Mouse (Mus musculus) G1E (cell line): ENCODE measurements at regions not wholly inside any gene's neighbourhood (a gene's known extent, or its start where the extent isn't known, plus 50 kb on each side); places are given as distances from the start of the nearest gene placed in this dataset.

Experiments used
- CTCF ChIP-seq: IDR thresholded peaks from 2 replicates; pipeline ENCODE4 v1.5.1; 2012; ENCODE audit warnings: low read depth, low read length, inconsistent platforms, mixed read lengths
- GATA1 ChIP-seq: IDR thresholded peaks from 2 replicates; pipeline ENCODE4 v1.6.1; 2012; ENCODE audit warnings: borderline replicate concordance, low read length, inconsistent platforms, mixed read lengths
- GATA2 ChIP-seq: IDR thresholded peaks from 2 replicates; pipeline ENCODE4 v1.6.1; 2012; ENCODE audit warnings: low read depth, low read length, inconsistent platforms, borderline replicate concordance

DNA sequence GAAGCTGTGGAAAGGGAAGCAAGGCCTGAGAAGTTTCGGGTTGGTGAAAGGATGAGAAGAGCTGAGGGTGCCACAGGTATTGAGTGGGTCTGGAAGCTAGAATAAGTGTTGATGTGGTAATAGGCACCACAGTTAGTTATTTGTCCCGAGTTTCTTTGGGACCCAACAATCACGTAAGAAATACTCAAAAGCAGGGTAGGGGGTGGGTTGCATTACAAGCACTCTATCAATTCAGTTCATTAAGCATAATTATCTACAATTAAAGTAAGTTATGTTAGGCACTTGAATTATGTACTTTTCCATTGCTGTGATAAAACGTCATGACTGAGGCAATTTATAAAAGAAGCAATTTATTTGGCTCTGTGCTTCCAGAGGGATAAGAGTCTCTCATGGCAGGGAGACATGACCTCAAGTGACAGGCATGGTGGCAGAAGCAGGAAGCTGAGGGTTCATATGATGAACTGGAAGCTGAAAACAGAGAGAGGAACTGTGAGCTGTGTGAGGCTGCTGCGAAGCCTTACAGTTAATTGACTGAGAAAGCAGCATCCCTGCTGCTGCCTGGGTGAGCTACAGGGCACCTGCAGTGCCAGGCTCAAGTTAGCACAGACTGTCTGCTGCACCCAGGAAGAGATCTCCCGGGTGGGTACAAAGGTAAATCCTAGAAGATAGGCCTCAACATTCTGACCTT lies 201.5 kb upstream of the Ufl1 start:
- TF ChIP-seq CTCF (no peak), GATA2 (no peak), GATA1 (no peak)
